ENCODE assay signal across 10 mouse cellular contexts in the genomic region with DNA sequence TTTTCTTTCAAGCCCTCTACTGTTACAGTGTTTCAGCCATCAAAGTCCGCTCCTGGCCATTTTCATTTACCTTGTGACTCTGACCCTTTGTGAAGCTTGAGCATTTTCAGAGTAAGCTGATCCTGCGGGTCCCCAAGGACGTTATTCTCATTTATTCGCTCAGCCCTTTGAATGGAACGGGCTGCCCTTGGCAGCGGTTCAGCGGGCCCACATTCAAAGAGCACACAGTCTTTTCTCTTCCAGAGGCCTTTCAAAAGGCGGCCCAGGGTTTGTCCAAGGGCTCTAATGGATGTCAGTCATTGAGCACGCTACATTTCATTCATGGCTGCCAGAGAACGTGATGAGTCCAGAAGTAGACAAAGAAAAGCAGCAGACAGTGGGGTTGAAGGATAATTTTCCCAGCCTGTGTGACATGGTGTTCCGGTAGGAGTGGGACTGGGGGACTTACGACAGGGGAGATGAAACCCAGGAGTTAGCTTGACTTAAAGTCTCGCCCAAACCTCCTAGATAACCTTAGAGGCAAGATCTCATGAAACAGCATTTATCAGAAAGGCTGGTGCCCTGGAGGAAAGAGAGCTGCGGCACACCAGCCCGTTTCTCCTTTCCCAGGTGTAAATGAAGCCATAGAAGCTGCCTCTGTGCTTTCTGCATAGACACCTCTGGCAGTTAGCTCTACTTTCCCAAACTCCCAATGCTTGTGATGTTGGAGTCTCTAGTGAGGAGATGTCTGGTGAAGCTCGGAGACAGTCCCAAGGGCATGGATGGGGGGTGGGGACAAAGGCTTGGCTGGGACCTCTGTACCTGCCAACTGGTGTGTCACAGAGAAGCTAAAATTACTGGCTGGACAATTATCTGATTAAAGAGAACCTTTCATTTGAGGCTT.
DNase-seq lines count a peak whose midpoint lies in the region; ATAC-seq and TF ChIP-seq lines count a peak whose summit lies in the region.
"Had no signal": no experiment of that assay in that cellular context is flagged by ENCODE, and none has a peak within 500 bp of the region (broad histone marks: within the 10 kb centered on the region; RNA-seq: fewer than 3 reads in every experiment).

No protein-coding gene starts in this region.

- 20% methylated on average over 16 of the region's 16 CpGs for WGBS in embryonic facial prominence, embryonic 12.5 days
- WGBS in hindbrain, embryonic 14.5 days = 12% methylated on average over 16 of the region's 16 CpGs
- WGBS in midbrain, postnatal 0 days = 14% methylated on average over 16 of the region's 16 CpGs
- 75% methylated on average over 16 of the region's 16 CpGs for WGBS in intestine, embryonic 15.5 days

- peak; percentile 73 to 81 for DNase-seq in cerebellum, postnatal 10 days
- DNase-seq in cerebellum, adult 11-12 months = no peak
- peak; percentile 74 for DNase-seq in hindbrain, embryonic 14.5 days (ENCODE audit: low spot score)
- peak; percentile 88 for DNase-seq in midbrain, postnatal 0 days (ENCODE audit: low spot score)
- no peak for DNase-seq in heart, postnatal 36 days
- no peak for DNase-seq in spleen, postnatal 4 days (ENCODE audit: low spot score in 2 of 2)

- H3K9me3 ChIP-seq in embryonic facial prominence, embryonic 12.5 days = no peaks in the 10 kb centered on the region
- H3K9me3 ChIP-seq in hindbrain, embryonic 14.5 days (ENCODE audit: control insufficient read depth, low read length) = no peaks in the 10 kb centered on the region
- no peaks in the 10 kb centered on the region for H3K9me3 ChIP-seq in midbrain, postnatal 0 days (ENCODE audit: low read length)
- H3K9me3 ChIP-seq in intestine, embryonic 15.5 days = no peaks in the 10 kb centered on the region
- H3K9me3 ChIP-seq: heart, embryonic 15.5 days; lung, embryonic 15.5 days had no signal

- ATAC-seq in embryonic facial prominence, embryonic 12.5 days (ENCODE audit: insufficient number of reproducible peaks, insufficient read depth, low FRiP score, low TSS enrichment) = peak; percentile 77; the same call in 1 of the 2 replicates
- ATAC-seq in hindbrain, embryonic 14.5 days (ENCODE audit: low FRiP score) = peak; percentile 92
- ATAC-seq in midbrain, postnatal 0 days (ENCODE audit: low FRiP score) = peak; percentile 80
- ATAC-seq in intestine, embryonic 15.5 days = no peak

- peak overlapping the region; percentile 92 for H3K27ac ChIP-seq in embryonic facial prominence, embryonic 12.5 days
- peak overlapping the region; percentile 58 for H3K27ac ChIP-seq in hindbrain, embryonic 14.5 days
- peak overlapping the region; percentile 32; the same call in 1 of the 2 replicates for H3K27ac ChIP-seq in midbrain, postnatal 0 days (ENCODE audit: low read depth, low read length)
- H3K27ac ChIP-seq in intestine, embryonic 15.5 days = no peak overlapping the region
- H3K27ac ChIP-seq: heart, embryonic 15.5 days; lung, embryonic 15.5 days had no signal

- peaks cover 35% of the 10 kb centered on the region for H3K4me1 ChIP-seq in embryonic facial prominence, embryonic 12.5 days
- peaks cover 5% of the 10 kb centered on the region; the same call in 1 of the 2 replicates for H3K4me1 ChIP-seq in hindbrain, embryonic 14.5 days (replicated peaks; ENCODE audit: control insufficient read depth, insufficient read depth, low read length)
- H3K4me1 ChIP-seq in midbrain, postnatal 0 days (ENCODE audit: insufficient read depth, low read length) = peaks cover 7% of the 10 kb centered on the region
- no peaks in the 10 kb centered on the region for H3K4me1 ChIP-seq in intestine, embryonic 15.5 days (replicated peaks)
- H3K4me1 ChIP-seq: lung, embryonic 15.5 days had no signal

- H3K4me3 ChIP-seq in embryonic facial prominence, embryonic 12.5 days = no peak overlapping the region
- H3K4me3 ChIP-seq in hindbrain, embryonic 14.5 days (replicated peaks; ENCODE audit: low read length) = no peak overlapping the region
- no peak overlapping the region for H3K4me3 ChIP-seq in midbrain, postnatal 0 days (ENCODE audit: low read depth, low read length)
- no peak overlapping the region for H3K4me3 ChIP-seq in intestine, embryonic 15.5 days (replicated peaks)
- H3K4me3 ChIP-seq: heart, embryonic 15.5 days; lung, embryonic 15.5 days had no signal

- H3K4me2 ChIP-seq in embryonic facial prominence, embryonic 12.5 days (replicated peaks) = peak overlapping the region; percentile 21; the same call in 1 of the 2 replicates
- H3K4me2 ChIP-seq in hindbrain, embryonic 14.5 days (replicated peaks) = peak overlapping the region; percentile 15
- H3K4me2 ChIP-seq in midbrain, postnatal 0 days (ENCODE audit: low read depth, low read length, poor library complexity, severe bottlenecking) = peak overlapping the region; percentile 30
- no peak overlapping the region for H3K4me2 ChIP-seq in intestine, embryonic 15.5 days (replicated peaks)
- H3K4me2 ChIP-seq: heart, embryonic 15.5 days; lung, embryonic 15.5 days had no signal

- no peak overlapping the region for H3K9ac ChIP-seq in embryonic facial prominence, embryonic 12.5 days
- 0 out of 2 replicates have a peak overlapping the region, but pooled peaks have one; percentile 26 for H3K9ac ChIP-seq in hindbrain, embryonic 14.5 days
- H3K9ac ChIP-seq in midbrain, postnatal 0 days (replicated peaks; ENCODE audit: low read length, poor library complexity, severe bottlenecking) = no peak overlapping the region
- H3K9ac ChIP-seq in intestine, embryonic 15.5 days = no peak overlapping the region
- H3K9ac ChIP-seq: heart, embryonic 15.5 days; lung, embryonic 15.5 days had no signal

- intact Hi-C loops in heart, postnatal 36 days (cut with DNase I) = no loop called here

- H3K36me3 ChIP-seq in embryonic facial prominence, embryonic 12.5 days = no peaks in the 10 kb centered on the region
- H3K36me3 ChIP-seq in hindbrain, embryonic 14.5 days (replicated peaks; ENCODE audit: control insufficient read depth, insufficient read depth) = no peaks in the 10 kb centered on the region
- no peaks in the 10 kb centered on the region for H3K36me3 ChIP-seq in midbrain, postnatal 0 days (ENCODE audit: insufficient read depth, low read length)
- no peaks in the 10 kb centered on the region for H3K36me3 ChIP-seq in intestine, embryonic 15.5 days
- H3K36me3 ChIP-seq: heart, embryonic 15.5 days; lung, embryonic 15.5 days had no signal

- H3K27me3 ChIP-seq in embryonic facial prominence, embryonic 12.5 days = no peaks in the 10 kb centered on the region
- no peaks in the 10 kb centered on the region for H3K27me3 ChIP-seq in hindbrain, embryonic 14.5 days (ENCODE audit: control insufficient read depth, insufficient read depth, low read length)
- H3K27me3 ChIP-seq in midbrain, postnatal 0 days (ENCODE audit: insufficient read depth, low read length) = no peaks in the 10 kb centered on the region
- H3K27me3 ChIP-seq in intestine, embryonic 15.5 days (replicated peaks) = no peaks in the 10 kb centered on the region
- H3K27me3 ChIP-seq: heart, embryonic 15.5 days; lung, embryonic 15.5 days had no signal

- no peak for TF ChIP-seq CTCF in midbrain, postnatal 0 days (IDR thresholded peaks at IDR 0.05)

Comparison
In these comparisons a context has a peak if more than half of its experiments do, and no peak if none do; other contexts are left out.
1. DNase-seq: peak in cerebellum, postnatal 10 days (2 of 2), hindbrain, embryonic 14.5 days (single experiment) and midbrain, postnatal 0 days (single experiment); none in cerebellum, adult 11-12 months (single experiment), heart, postnatal 36 days (0 of 2) and spleen, postnatal 4 days (0 of 2).